Mouse (Mus musculus) telencephalon, adult 2 months (tissue): ENCODE measurements at regions not wholly inside any gene's neighbourhood (a gene's known extent, or its start where the extent isn't known, plus 50 kb on each side); places are given as distances from the start of the nearest gene placed in this dataset.

Source experiments
- DNase-seq: peaks from one replicate; pipeline ENCODE4 v3.0.0-alpha.2; 2011; ENCODE audit warnings: low read depth, low spot score

GRCm38 (mm10) chr9:101555011-101555673, 303.5 kb upstream of the Ppp2r3a start:
- no peak for DNase-seq

GRCm38 (mm10) chr9:101552789-101553188, 301.2 kb upstream of the Ppp2r3a start:
- no peak for DNase-seq

DNA sequence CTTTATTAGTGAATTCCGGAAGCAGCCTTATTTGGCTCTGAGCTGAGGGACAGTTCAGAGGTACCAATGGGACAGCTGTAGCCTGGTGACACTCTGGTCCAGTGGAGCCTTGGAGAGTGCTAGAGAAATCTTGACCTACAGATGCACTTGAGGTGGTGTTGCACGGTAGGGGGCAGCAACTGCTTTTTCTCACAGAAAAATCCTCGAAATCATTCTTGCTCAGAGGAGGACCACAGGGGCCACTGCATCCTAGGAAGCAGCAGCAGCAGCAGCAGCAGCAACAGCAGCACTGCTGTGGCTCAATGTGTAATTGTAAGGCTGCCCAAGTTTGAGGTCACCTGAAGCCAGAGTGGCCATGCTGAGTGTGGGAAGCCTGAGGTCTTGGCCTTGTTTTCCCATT, 299.7 kb upstream of the Ppp2r3a start:
- DNase-seq, result no peak

- DNase-seq, result no peak
Measured at GRCm38 (mm10) chr9:101546213-101546832, 294.7 kb upstream of the Ppp2r3a start.

DNA sequence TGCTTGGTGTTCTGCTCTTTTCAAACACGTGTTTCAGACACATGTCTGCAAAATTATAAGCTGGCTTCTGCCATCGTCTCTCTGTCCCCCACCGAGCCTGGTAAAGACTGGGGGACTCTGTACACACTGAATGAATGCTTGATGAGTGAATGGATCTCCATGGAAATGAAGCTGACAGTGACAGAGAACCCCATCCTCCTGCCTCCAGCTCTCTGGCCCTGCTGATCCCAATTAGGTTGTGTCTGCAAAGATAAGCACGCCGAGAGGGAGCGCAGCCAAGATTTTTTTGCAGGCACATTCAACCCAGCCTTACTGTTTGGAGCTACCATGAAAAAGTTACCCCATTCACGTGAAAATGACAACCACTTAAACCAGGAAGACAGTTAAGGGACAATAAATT, 266.5 kb upstream of the Ppp2r3a start:
- DNase-seq, result no peak

GRCm38 (mm10) chr9:101510807-101511206, 259.2 kb upstream of the Ppp2r3a start:
- DNase-seq, result no peak

- DNase-seq, result no peak
Measured at GRCm38 (mm10) chr9:101509196-101509595, 257.6 kb upstream of the Ppp2r3a start.

DNA sequence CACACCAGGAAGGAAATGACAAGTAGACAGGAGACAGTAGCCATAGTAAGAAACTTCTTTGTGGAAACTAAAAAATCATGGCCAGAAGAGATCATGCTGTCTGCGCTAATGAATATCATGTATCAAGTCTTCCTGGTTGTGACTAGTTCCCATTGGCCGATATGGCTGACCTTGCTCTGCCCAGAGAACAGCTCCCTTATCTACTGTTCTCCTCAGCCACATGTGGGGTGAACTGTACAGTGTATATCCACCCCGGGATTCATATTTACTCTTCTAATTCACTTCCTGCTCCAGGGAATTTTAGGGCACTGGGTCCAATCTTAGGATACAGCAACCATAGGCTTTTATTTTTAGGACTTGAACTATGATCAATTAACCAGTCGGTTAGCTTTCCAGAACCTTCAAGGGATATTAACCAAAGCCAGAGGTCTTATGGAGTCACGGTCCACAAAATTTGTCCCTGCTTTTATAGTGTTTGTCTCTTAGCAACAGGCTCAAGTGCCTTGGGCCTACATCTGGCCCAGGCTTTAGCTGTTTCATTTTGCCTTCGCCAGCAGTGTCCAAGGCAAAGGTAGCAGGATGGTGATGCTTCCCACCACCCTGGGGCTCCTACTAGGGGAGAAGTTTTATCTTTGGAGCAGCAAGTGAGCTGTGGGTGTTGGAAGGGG, 255.6 kb upstream of the Ppp2r3a start:
- DNase-seq, result no peak

- DNase-seq, result peak; percentile 15
Measured at GRCm38 (mm10) chr9:101501706-101502465, 250.3 kb upstream of the Ppp2r3a start.

DNA sequence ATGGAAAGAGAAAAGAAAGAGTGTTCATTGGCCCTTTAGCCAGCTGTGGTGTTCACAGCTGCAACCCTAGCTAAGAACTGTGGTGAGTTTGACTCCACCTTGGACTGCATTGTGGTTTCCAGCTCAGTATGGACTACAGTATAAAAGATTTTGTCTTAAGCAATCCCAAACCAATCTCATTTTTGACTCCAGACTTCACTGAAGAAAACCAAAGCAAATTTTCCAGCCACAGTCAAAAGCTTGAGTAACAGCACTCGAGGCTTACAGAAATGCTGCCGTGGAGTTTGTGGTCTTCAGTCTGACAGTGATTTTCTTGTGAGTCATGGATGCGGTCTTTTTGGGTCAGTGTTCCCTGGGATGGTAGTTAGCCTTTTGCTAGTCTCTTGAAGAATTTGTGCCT, 249.4 kb upstream of the Ppp2r3a start:
- no peak for DNase-seq

DNA sequence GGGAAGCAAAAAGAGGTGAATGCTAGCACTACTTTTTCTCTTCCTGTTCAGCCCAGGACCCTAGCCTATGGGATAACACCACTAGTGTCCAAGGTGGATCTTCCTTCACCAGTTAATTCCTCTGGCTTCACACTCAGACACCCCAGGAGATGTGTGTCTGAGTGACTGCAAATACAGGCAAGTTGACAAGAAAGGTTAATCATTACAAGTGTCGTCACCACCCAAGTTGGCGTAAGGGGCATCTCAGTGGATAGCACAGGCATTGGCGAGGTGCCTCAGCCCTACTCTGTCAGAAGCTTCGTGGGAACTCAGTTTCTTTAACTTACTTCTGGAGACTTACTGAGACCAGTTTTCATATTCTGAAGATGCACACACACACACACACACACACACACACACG, 247.1 kb upstream of the Ppp2r3a start:
- no peak for DNase-seq

- peak; percentile 40 for DNase-seq
Measured at GRCm38 (mm10) chr9:101495768-101496167, 244.2 kb upstream of the Ppp2r3a start.

DNA sequence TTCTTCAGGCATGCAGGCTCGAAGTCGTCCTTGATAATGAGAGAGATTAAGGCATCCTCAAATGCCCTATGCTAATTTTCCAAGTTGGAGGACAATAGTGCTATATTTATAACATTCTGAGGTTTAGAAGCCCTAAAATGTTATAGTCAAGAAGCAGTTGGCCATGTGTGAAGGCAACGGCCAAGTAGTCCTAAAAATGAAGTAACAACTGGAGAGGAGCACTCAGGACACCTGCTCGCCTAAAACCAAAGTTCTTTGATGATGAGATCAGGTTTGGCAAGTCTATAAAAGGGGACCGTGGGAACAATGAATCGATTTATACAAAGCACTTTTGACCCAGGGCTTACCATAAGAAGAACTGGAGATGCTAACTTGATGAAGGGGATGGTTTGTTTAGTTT, 237.4 kb upstream of the Ppp2r3a start:
- no peak for DNase-seq

DNA sequence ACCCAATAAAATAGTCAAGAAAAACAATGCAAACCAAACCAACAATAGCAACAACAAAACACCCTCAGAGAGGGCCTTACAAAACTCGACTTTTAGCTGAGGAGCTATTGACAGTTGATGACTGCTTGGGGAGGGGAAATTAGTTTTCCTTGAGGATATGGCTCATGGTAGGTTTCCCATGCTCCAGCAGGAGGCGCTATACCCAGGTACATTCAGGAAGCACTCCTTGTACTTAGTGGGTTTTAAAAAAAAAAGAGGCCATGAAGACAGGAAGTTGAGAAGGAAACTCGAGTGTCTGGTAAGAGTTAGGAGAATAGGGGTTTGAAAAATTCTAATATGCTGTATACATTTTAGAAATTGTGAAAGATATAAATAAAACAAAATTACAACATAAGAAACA, 224.6 kb upstream of the Ppp2r3a start:
- no peak for DNase-seq

DNA sequence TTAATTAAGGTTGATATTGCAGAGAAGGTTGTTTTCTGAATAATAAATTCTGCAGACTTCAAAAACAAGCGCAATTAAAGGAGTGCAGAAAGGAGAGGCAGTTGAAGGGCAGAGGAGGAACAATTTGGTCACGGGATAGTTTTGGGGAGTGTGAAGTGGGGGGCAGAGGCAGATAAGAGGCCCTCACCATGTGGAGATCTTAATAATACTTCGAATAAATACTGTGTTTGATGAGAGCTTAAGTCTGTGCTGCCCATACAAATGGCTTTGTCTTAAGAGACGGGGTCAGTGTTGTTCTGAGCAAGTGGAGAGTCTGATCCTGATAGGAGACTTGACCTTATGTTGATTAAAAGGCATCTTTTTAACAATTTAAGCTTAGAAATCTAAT, 221.5 kb upstream of the Ppp2r3a start:
- DNase-seq, result no peak

GRCm38 (mm10) chr9:101472101-101473073, 220.8 kb upstream of the Ppp2r3a start:
- no peak for DNase-seq

- DNase-seq, result no peak
Measured at GRCm38 (mm10) chr9:101471665-101472064, 220.1 kb upstream of the Ppp2r3a start.

- no peak for DNase-seq
Measured at GRCm38 (mm10) chr9:101469756-101470155, 218.2 kb upstream of the Ppp2r3a start.

- no peak for DNase-seq
Measured at GRCm38 (mm10) chr9:101464727-101465427, 213.3 kb upstream of the Ppp2r3a start.

DNA sequence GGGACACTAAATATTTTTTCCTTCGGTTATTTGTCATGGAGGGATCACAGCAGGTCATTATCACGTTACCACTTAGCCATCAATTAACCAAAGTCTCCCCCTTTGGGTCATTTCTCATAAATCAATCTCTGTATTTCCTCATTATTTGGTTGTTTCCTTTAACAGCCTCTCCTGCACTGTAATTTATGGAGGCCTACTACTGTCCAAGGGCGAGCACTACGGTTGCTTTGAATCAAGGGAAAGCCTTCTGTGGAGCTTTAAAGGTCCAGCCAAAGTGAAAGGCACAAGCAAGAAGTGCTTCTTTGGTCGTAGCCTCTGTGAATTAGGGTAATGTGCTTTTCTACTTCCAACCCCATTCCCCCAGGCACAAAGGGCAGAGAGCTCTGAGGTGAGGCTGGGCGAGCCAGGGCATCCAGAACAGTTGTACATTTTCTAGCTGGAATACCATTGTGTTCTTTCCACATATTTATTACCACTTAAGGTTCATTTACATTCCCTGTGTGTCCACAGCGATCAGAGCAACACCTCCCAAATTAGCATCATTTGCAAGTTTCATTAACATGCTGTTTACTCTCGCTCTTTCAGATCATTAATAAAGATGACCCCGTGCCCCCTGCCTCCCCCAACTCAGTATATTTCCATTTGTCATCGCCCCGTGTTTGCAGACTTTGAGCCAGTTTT, 207.5 kb upstream of the Ppp2r3a start:
- DNase-seq, result no peak
